Mouse (Mus musculus) olfactory bulb, adult 2 months (tissue): Measurements from ENCODE around the gene Pla2g6. TPM values are rescaled to one million over a fixed set of nuclear protein-coding genes. Genes with fewer than 3 reads are reported as not detected.

ENCODE experiments used
- H3K27ac ChIP-seq: fragments of 200-500 bp; 2 replicates; pipeline ENCODE4 v1.5.1; 2012; ENCODE audit warnings: low read depth, low read length; ENCODE audit not compliant: insufficient read depth
- H3K4me1 ChIP-seq: fragments of 200-500 bp; 2 replicates; pipeline ENCODE4 v1.6.1; 2012; ENCODE audit warnings: low read length; ENCODE audit not compliant: control insufficient read depth, insufficient read depth
- H3K4me3 ChIP-seq: fragments of 200-500 bp; 2 replicates; pipeline ENCODE4 v1.5.1; 2012; ENCODE audit warnings: mild to moderate bottlenecking, low read depth, low read length, moderate library complexity; ENCODE audit not compliant: insufficient read depth
- CTCF ChIP-seq: fragments of 200-500 bp; IDR thresholded peaks from 2 replicates; pipeline ENCODE4 v1.5.1; 2012; ENCODE audit warnings: low read depth, mild to moderate bottlenecking, low read length, moderate library complexity; ENCODE audit not compliant: insufficient read depth
- POLR2A ChIP-seq: fragments of 200-500 bp; IDR thresholded peaks from 2 replicates; pipeline ENCODE4 v1.6.1; 2012; ENCODE audit warnings: mild to moderate bottlenecking, low read depth, low read length, moderate library complexity; ENCODE audit not compliant: insufficient read depth
- WGBS: fragments of 180-500 bp; shearing (Covaris S2); methylation state at CpG from one replicate; pipeline ENCODE4 v1.1.7; 2018; 5-methylcytosine and 5-hydroxymethylcytosine counted together
- polyA plus RNA-seq: library from polyadenylated mRNA; stranded (reverse); fragments of >200 nt; gene quantifications from 2 replicates; pipeline ENCODE4 v1.2.4, GENCODE M21; 2012; ENCODE audit warnings: low replicate concordance; ENCODE audit not compliant: missing spikeins, insufficient read depth, insufficient read length

Pla2g6 gene
- polyA plus RNA-seq, 1 experiment = not detected

GRCm38 (mm10) chr15:79261095-79261725 lies 67.0 kb downstream of the Pla2g6 start:
- H3K4me3 ChIP-seq = peak overlapping the region; percentile 88
- no peak overlapping the region for H3K27ac ChIP-seq
- H3K4me1 ChIP-seq = peaks cover 22% of the 10 kb centered on the region
- 2% methylated on average over 60 of the region's 62 CpGs for WGBS
- TF ChIP-seq CTCF (no peak), POLR2A (peak; percentile 38; the same call in 1 of the 2 replicates)

- 42% methylated on average over 17 of the region's 17 CpGs for WGBS
- TF ChIP-seq CTCF = no peak
- TF ChIP-seq POLR2A = no peak
These were observed 69.7 kb downstream of the Pla2g6 start for GRCm38 (mm10) chr15:79258521-79258920.

GRCm38 (mm10) chr15:79254661-79255060 lies 73.5 kb downstream of the Pla2g6 start, which contains the start of gene Slc16a8:
Gene Slc16a8 (minus strand): TSS chr15:79254761.
- TF ChIP-seq POLR2A (no peak), CTCF (no peak)
- no peak within 1 kb of the TSS for H3K4me3 ChIP-seq
- no peak within 1 kb of the TSS for H3K27ac ChIP-seq
- H3K4me1 ChIP-seq = peaks cover 23% of the 10 kb centered on the region
- WGBS = 49% methylated on average over 3 of the region's 3 CpGs

More at GRCm38 (mm10) chr15:79258521-79258920, 69.7 kb downstream of the Pla2g6 start:
- Histone ChIP-seq H3K4me1 (peaks cover 26% of the 10 kb centered on the region), H3K27ac (no peak overlapping the region), H3K4me3 (no peak overlapping the region)

- TF ChIP-seq CTCF (peak; percentile 6; the same call in 1 of the 2 replicates), POLR2A (no peak)
- H3K4me3 ChIP-seq = peak overlapping the region; percentile 44
- WGBS = 38% methylated on average over 24 of the region's 24 CpGs
These were observed 75.6 kb downstream of the Pla2g6 start for GRCm38 (mm10) chr15:79252580-79252979.

GRCm38 (mm10) chr15:79251781-79252491 lies 76.3 kb downstream of the Pla2g6 start:
- TF ChIP-seq POLR2A (peak; percentile 34; the same call in 1 of the 2 replicates), CTCF (peak; percentile 6; the same call in 1 of the 2 replicates)
- peak overlapping the region; percentile 44 for H3K4me3 ChIP-seq
- no peak overlapping the region for H3K27ac ChIP-seq
- H3K4me1 ChIP-seq = peaks cover 26% of the 10 kb centered on the region
- WGBS = 3% methylated on average over 61 of the region's 61 CpGs

More at GRCm38 (mm10) chr15:79252580-79252979, 75.6 kb downstream of the Pla2g6 start:
- Histone ChIP-seq H3K27ac (no peak overlapping the region), H3K4me1 (peaks cover 26% of the 10 kb centered on the region)

- TF ChIP-seq POLR2A (no peak), CTCF (no peak)
- WGBS = 57% methylated on average over 7 of the region's 7 CpGs
- H3K27ac ChIP-seq = no peak overlapping the region
- H3K4me1 ChIP-seq = peaks cover 26% of the 10 kb centered on the region
- H3K4me3 ChIP-seq = no peak overlapping the region
These were observed 77.0 kb downstream of the Pla2g6 start for GRCm38 (mm10) chr15:79251168-79251567.

GRCm38 (mm10) chr15:79250236-79250635 lies 78.0 kb downstream of the Pla2g6 start:
- H3K4me3 ChIP-seq = no peak overlapping the region
- WGBS = 86% methylated on average over 2 of the region's 2 CpGs
- TF ChIP-seq POLR2A (no peak), CTCF (no peak)
- H3K4me1 ChIP-seq = peaks cover 35% of the 10 kb centered on the region
- H3K27ac ChIP-seq = no peak overlapping the region

GRCm38 (mm10) chr15:79245321-79245720 lies 82.9 kb downstream of the Pla2g6 start:
- TF ChIP-seq POLR2A (no peak), CTCF (no peak)
- Histone ChIP-seq H3K27ac (peak overlapping the region; percentile 84; the same call in 1 of the 2 replicates), H3K4me3 (no peak overlapping the region), H3K4me1 (peaks cover 37% of the 10 kb centered on the region)
- 91% methylated on average over 3 of the region's 3 CpGs for WGBS
